Mouse (Mus musculus) frontal cortex, postnatal 25 days (tissue): Measurements from ENCODE around the gene Bmpr1b.

Experiments used
- DNase-seq, 2 experiments: peaks; one replicate each; pipeline ENCODE4 v3.0.0; 2022; ENCODE audit warnings: low spot score in 2 of 2

Gene Bmpr1b

GRCm38 (mm10) chr3:142113208-142113607 is 56.0 kb downstream of the Bmpr1b start:
- DNase-seq: no peak

GRCm38 (mm10) chr3:142106227-142106626 is 63.0 kb downstream of the Bmpr1b start:
- no peak for DNase-seq

DNA sequence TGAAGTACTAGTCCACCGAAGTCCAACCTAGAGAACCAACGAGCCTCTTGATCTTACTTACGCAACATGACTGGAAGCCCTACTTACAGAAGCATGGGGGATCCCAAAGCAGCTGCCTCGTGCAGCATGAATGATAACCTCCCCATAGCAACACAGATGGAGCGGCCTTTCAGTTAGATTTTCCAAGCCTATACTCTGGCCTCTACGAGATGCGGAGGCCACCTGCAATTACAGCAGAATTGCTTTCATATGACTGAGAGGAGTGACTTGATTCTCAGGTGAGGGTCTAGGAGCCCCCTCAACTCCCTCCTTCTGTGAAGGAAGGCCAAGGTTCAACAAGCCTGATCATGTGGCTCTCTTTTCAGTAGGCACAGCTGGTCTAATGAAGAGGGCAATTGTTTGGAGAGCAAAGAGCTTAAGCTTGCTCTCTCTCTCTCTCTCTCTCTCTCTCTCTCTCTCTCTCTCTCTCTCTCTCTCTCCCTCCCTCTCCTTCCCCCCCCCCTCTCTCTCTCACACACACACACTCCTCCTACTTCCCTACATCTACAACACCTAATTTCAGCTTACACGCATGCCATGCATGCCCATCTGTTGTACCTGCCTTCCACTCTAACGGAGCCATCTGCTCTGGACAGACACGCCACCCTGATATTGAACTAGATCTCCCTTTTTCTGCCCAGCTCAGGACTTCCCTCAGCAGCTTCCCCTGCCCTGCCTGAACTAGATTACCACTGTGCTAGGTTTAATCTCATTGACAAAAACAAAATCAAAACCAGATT is 65.0 kb downstream of the Bmpr1b start:
- DNase-seq: no peak

GRCm38 (mm10) chr3:142103622-142104021 is 65.6 kb downstream of the Bmpr1b start:
- DNase-seq: no peak

DNA sequence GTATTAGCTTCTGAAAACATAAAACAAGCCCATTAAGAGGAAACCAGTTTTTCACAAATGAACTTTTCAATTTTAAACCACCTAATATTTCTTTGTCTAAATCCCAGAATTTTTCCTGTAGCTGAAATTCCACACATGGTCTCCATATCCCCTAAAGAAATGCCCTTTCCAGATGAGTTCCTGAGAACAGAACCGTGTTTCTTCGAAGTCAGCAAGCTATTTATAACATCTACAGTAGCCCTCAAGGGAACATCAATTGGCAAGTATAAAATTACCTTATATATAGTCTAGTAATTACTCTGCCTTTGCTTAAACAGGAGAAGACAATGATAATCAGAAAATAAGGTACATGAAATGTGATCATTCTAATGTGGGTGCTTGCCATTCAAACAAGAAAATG is 70.1 kb downstream of the Bmpr1b start:
- no peak for DNase-seq

DNA sequence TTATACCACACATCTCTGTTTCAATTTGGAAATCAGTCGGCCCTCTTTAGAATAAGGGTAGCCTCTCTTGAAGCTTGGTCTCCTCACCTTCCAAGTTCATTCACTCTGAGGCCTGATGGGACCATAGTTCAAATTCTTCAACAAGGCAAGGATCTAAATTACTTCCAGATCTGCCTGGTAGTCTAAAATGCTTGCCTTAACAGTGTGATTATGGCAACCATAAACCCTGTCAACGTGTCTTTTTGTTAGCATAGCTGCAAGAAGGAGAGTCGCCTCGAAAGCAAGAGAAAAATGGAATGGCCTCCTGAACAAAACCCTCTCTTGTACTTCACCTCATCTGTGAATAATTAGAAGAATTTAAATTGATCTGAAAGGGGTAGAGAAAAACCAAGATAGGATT is 75.2 kb downstream of the Bmpr1b start:
- DNase-seq: no peak

DNA sequence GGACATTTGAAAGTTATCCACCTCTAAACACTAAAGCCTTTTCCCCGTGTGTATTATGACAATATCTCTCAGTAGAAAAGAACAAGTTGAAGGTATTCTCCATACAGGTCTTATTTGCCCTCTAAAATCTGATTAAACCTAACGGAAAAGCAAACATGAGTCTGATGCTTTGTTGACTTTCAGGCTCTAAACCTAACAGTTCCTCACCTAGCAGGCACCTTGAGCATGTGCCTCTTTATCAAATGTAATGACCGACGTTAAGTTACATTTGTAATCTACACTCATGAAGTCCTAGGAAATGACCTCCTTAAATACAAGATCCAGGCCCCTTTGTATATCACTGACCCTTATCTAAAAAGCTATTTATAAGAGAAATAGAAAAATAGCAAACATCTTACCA is 79.5 kb downstream of the Bmpr1b start:
- DNase-seq: no peak

- DNase-seq: no peak
Observed at GRCm38 (mm10) chr3:142085938-142086337, 83.3 kb downstream of the Bmpr1b start.

GRCm38 (mm10) chr3:142084091-142084490 is 85.1 kb downstream of the Bmpr1b start:
- DNase-seq: no peak

DNA sequence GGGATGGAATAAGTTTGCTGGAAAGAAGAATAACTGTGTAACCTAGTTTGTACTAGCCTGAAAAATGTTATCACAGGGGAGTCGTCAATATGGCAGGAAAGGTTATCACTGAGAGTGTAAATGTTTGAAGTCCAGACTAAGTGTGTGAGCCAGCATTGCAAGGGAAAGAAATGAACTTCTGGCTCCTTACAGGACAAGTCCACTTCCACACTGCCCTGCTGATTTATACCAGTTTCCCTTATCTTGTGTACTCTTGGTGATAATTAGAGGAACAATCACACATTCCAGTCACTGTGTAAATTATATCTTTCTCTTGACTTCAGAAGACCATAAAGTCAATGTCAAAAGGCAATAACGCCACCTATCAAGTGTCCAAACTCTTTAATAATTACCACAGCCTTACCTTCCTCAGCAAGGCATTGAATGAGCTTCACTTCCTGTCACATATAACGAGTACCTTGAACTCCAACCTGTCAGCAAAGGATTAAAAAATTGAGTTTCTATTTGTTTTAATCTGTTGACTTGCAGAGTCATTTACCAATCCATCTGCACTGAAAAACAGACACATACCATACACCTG is 91.4 kb downstream of the Bmpr1b start:
- no peak for DNase-seq

DNA sequence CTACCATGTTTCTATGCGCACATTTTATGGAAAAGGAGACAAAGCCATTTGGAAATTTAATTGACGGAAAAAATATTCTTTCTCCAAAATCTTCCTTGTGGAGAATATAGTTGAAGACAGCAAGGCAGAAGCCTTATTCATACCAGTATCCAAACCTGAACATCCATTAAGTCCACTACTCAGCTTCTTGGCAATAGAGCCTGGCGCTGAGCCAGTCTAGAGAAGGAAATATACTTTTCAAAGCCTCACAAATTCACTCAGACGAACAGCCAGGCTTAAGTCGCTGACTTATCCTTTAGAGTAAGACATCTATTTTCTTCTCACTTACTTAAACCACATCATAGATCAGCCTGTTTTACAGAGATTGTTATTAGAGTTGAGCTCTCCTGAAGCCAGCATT is 97.6 kb downstream of the Bmpr1b start:
- DNase-seq: no peak

DNA sequence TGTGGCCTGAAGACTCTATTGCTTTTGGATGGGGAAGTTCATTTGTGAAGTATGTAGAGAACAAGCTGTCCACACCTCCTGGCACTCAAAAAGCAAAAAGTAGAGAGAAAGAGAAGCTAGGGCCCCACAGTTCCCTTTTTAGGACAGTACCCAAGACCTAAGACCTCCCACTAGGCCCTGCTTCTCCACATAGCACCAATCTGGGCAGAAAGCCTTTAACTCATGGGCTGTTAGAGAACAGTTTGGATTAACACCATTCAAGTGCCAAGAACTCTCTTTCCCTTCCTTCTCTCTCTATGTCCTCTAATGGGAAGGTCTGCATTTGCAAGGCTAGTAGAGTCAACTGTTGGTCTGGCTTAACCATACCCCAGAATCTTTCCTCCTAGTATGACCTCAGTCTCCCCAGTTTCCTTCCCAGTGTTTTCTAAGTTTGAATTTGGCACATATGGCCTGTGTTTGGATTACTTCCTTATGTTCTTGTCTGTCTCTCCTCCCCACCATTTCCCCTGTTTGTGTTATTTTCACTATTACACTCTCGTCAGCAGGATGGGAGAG is 102.4 kb downstream of the Bmpr1b start:
- no peak for DNase-seq

- no peak for DNase-seq
Observed at GRCm38 (mm10) chr3:142065111-142065510, 104.1 kb downstream of the Bmpr1b start.

GRCm38 (mm10) chr3:142063536-142064226 is 105.5 kb downstream of the Bmpr1b start:
- DNase-seq: no peak

GRCm38 (mm10) chr3:142061267-142061666 is 108.0 kb downstream of the Bmpr1b start:
- no peak for DNase-seq

- no peak for DNase-seq
Observed at GRCm38 (mm10) chr3:142059890-142060289, 109.3 kb downstream of the Bmpr1b start.

DNA sequence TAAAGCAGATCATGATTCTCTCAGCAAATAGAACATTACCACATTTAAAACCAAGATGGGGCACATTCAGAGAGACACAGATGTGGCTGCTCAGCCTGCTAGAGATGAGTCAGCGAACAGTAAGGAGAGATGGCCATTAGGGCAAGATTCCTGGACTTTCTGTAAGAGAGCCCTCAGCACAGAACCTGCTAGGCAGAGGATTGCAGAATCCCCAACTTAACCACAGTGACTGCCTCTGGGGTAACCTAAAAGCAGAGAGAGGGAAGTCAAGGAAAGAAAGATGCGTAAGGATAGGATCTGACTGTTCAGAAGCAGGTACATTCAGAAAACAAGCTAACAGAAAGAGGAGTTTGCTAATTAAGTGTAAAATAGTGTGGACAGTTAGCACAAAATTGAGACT is 118.5 kb downstream of the Bmpr1b start:
- DNase-seq: no peak

DNA sequence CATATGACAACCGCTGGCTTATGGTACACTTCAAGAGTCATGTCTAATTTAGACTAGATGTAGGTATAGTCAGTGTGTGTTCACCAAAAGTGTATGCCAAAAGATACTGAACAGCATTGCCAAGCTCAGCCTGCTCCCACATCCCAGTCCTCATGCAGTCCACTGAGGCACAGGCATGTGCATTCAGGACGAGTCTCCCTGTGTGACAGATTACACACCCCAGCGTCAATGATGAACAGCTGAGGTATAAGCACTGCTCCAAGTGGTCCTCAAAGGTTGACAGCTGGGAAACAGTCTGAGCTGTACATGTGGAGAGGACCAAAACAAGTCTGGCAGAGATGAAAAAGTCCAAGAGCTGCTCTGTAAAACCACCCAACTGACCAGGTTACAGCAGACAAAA is 119.6 kb downstream of the Bmpr1b start:
- no peak for DNase-seq

DNA sequence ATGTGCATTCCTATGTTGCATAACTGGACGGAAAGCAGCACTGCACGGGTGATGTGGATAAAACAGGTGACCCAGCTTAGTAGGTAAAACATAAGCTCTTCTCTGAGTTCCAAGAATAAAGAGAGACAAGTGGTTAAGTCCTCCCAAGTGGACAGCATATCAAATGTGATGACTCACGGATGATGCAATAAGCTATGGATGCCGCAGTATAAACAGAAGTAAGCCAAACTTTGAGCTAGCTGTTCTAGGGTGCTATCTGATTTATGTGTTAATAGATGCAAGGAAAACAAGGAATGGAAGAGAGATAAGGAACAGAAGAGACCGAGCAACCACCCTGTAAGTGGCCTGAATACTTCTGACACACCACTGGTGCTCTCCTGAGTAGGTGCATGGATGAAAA is 120.1 kb downstream of the Bmpr1b start:
- DNase-seq: no peak

GRCm38 (mm10) chr3:142048493-142048892 is 120.7 kb downstream of the Bmpr1b start:
- DNase-seq: no peak

GRCm38 (mm10) chr3:142043463-142043862 is 125.8 kb downstream of the Bmpr1b start:
- DNase-seq: no peak

DNA sequence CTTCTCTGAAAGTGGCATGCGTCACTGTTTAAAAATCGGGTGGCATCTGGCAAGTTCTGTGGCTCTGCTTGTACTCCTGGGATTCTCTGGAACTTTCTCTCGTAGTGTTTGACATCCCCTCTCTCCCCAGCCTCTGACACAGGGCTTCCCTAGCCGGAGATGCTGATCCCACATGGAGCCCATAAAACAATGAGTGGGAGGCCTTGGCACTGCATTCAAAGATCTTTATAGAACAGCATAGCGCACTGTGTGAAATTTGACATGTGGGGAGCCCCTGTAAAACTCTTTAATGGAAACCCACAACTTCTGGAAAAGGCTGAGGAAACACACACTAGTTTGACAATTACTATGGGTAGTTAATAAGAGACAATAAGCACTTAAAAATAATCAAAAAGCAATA is 126.2 kb downstream of the Bmpr1b start:
- DNase-seq: no peak

DNA sequence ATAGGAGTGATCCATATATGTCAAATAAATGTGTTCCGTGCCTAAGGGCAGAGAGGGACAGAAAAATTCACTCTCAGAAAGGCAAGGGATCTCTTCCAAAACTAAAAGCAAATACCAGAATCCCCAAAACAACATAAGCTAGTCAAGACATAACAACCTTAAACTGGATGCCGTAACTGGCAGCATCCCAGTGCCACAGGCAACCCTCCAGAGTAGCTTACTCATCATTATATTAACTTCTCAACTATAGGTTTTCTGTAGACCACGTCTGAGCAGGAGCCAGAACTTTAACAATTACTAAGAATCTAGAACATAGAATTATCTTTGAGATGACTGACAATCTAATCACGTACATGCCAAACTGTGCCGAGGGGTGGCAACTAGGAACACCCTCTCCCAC is 128.9 kb downstream of the Bmpr1b start:
- DNase-seq: no peak
